Mouse (Mus musculus): ENCODE results near the gene Ubac2.

- TF ChIP-seq CTCF (IDR thresholded peaks at IDR 0.05; ENCODE audit: borderline replicate concordance, control insufficient read depth, extremely low read depth, insufficient read depth, low read length, poor library complexity) (no peak), POLR2A (IDR thresholded peaks at IDR 0.05; ENCODE audit: control insufficient read depth, extremely low read depth, insufficient read depth, low read length, poor library complexity) (no peak)
Measured at GRCm38 (mm10) chr14:121939582-121939981, 61.2 kb downstream of the Ubac2 start.

Measured in thymus, adult 2 months (tissue).